Mouse (Mus musculus) bone marrow macrophage, adult 2 months (primary cell): Measurements from ENCODE around the gene Fkbp8.

Source experiments
- CTCF ChIP-seq: IDR thresholded peaks from 2 replicates; pipeline ENCODE4 v1.5.1; 2012; ENCODE audit warnings: low read depth, mild to moderate bottlenecking, low read length, moderate library complexity
- POLR2A ChIP-seq: IDR thresholded peaks from 2 replicates; pipeline ENCODE4 v1.6.1; 2012; ENCODE audit warnings: mild to moderate bottlenecking, low read depth, low read length, borderline replicate concordance

GRCm38 (mm10) chr8:70535221-70535620 is 7.7 kb downstream of the Fkbp8 start:
- TF ChIP-seq POLR2A (no peak), CTCF (no peak)
